Mouse (Mus musculus): Measurements from ENCODE around the gene Vipas39.
A peak's percentile ranks its signal among the peaks of the same experiment; 100 is the strongest.
"Not testable (repeated sequence)": the region's sequence is repeated elsewhere in the genome, so short reads cannot be mapped to it uniquely, and the experiment has no call there.

Gene Vipas39

DNA sequence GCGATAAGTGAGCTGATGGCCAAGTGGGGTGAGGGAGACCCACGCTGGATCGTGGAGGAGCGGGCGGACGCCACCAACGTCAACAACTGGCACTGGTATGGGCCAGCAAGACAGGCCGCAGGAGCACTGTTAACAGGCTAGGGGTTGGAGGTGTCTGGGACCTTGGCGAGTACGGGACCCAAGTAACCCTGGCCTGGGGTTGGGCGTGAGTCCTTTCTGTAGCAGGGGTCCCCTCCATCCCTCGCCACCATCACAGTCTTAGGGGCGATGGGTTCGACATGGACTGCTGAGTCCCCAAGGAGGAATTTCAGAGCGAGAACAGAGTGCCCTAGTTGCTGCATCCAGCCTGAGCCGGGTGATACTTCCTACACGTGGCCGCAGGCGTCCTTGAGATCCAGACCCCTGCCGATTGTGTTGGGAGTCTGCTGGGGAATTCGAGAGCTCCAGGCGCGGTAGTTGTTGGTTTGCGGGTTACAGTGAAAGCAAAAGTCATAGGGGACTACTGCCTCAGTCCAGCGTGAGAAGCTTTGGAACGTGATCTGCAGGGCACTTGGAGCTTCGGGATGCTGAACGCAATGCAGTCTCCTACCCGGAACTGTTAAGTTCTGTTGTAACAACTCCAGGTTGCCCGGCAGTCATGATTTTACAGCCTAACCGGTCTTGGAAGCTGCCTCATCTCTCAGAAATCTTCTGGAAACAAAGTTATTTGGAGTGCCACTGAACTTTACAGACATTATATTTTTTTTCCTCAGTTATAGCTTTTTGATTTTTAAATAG lies 959 bp upstream of the Vipas39 start:
- no peak for DNase-seq

GRCm38 (mm10) chr12:87265444-87265843 lies 612 bp downstream of the Vipas39 start:
- DNase-seq: no peak

- no peak for DNase-seq
Measured at GRCm38 (mm10) chr12:87260562-87260961, 5.5 kb downstream of the Vipas39 start.

DNA sequence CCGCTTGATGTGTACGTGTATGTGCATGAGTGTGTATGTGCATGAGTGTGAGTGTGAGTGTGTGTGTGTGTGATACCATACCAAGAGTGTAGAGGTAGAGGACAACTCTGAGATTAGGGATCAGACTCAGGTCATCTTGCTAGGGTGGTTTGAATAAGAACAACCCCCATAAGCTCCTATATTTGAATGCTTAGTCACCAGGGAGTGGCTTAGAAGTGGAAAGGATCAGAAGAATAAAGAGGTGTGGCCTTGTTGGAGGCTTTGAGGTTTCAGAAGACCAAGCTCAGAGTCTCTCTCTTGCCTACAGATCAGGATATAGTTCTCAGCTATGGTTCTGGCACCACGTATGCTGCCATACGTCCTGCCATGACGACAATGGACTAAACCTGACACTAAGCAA lies 9.4 kb downstream of the Vipas39 start:
- no peak for DNase-seq

DNA sequence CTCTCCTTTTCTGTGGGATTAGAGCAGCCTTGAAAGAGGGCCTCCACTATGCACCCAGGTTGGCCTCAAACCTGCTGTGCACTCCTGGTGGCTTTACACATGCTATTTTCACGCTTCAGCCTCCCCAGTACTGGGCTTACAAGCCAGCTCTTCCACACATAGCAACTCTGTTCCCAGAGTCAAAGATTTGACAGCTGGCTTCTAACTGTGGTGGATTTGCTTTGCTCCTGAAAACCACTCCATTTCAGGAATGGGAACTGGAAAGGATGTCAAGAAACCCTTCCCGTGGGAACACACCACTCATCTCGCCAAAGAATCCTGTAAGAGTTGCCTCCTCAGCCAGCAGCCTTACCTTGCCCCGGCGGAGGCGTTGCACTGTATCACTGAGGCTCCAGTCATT lies 12.2 kb downstream of the Vipas39 start:
- no peak for DNase-seq

DNA sequence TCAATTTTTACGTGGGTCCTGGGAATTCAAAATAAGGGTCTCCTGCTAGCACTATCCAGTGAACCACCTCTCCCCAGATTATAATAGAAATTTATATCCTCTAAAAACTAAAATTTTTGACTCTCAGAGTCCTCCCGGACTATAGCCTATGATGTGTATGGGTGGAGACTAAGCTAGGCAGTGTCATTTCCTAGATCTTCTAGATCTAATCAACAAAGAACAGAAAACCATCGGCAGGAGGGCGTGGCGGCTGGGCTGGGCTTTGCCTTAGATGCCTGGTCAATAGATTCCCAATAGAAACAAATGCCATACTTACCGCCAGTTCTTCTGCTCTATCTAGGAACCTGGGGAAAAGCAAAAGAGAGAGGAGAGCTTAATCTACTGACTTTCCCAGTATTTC lies 15.9 kb downstream of the Vipas39 start:
- DNase-seq: no peak

GRCm38 (mm10) chr12:87238632-87239031 lies 27.4 kb downstream of the Vipas39 start, which contains the start of gene Noxred1:
Gene Noxred1 (minus strand): TSS chr12:87238732.
- DNase-seq: no peak

GRCm38 (mm10) chr12:87236882-87237483 lies 29.1 kb downstream of the Vipas39 start:
- no peak for DNase-seq

DNA sequence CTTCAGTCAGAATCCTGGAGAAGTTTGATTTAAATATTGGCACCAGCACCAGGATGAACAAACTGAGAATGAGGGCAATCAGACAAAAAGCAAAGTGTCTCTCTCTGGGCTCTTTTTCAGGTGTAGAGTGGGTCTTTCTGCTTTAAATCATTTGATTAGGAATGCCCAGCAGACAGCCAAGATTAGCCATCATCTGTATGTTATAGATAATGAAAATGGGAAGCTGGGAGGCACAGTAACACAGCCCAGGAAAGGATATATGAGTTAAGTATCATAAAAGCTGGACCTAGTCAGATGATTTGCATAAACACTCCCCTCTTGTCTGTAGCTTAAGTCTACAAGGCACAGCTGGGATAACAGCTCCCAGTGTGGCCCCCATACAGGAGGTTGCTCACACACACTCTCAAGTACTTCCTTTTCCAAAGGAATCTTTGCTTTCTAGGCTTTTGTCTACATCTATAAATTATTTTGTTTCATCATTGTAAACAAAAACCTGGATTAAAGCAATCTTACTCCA lies 35.6 kb downstream of the Vipas39 start:
- no peak for DNase-seq

DNA sequence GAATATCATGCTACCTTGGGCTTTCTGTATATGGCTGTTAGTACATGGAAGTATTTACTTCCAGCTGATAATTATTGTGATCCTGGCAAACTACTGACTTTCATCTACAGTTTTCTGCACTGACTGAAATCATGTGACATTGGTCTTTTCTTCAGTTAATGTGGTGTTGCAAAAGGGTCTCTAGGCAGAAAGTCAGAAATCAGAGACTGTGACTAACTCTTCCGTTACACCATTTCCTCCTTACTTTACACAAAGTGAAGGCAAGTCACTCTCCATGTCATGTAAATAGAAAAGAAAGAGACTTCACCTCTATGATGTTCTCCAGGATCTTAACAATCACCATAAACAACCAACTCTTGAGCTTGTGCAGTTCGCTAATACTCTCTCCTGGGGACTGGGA lies 36.4 kb downstream of the Vipas39 start:
- DNase-seq: no peak

DNA sequence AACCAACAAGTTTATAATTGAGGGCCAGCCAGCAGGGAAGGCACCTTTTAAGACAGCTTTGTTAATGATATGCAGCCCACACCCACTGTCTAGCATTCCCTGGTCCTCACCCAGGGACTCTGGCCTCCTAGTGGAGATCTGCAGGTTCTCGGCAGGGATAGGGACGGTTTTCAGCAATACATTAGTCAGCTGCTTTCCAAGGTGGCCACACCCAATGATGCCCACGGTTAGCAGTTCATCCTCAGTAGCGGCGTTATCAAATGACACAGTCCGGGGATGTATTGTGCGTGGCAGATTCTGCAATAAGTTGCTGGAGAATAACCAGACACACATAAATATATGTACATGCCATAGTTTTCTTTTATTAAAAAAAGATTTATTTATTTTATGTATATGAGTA lies 39.3 kb downstream of the Vipas39 start:
- no peak for DNase-seq

DNA sequence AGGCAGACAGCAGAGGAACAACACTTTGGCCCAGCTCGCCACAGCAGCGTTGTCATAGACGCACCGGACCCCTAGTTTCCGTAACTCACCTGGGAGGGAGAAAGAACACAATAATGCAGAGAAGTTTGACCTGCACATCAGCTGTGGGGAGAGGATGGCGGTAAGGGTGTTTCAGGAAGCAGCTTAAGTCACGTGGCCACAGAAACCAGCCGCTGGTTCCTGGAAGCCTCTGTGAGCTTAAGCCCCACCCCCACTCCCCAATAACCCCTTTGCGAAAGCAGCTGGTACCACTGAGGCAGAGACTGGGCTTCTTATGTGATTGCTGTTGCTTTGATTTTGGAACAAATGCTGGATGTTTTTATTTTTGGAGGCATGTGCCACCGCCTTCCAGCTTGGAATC lies 41.1 kb downstream of the Vipas39 start:
- DNase-seq: no peak

DNA sequence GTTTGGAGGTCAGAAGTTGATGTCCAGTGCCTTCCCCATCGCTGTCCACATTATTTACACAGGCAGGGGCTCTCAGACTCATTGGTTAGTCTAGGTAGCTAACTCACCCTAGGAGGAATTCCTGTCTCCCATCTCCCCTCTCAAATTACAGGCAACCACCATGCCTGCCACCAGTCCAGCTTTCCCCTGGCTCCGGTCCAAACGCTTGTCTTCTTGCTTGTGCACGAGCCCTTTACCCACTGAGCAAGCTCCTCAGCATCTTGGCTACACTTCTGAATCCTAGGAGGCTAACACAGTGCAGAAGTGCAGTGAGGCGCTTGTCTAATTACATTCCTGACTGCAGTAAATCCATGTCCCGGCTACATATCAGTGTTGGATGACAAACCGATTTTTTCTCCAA lies 46.7 kb downstream of the Vipas39 start:
- peak in 1 of 2 experiments; percentile 39 for DNase-seq

- DNase-seq: no peak
Measured at GRCm38 (mm10) chr12:87217596-87217995, 48.5 kb downstream of the Vipas39 start.

DNA sequence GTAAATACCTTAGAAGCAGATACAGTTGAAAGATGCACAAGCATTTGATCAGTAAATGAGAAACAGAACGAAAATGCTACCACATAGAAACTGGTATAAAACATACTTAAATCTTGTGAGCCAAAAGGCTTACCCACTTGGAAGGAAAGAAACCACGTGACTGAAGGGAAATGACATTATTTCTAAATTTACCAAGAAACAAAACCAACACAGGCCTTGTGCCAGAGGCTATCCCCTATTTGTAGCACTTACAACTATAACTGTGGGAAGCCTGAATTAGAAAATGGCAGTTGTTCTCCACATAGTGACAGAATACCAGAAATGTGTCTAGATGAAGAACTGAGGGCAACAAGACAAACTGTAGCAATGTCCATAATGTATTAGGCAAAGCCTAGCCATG lies 50.0 kb downstream of the Vipas39 start:
- no peak for DNase-seq

DNA sequence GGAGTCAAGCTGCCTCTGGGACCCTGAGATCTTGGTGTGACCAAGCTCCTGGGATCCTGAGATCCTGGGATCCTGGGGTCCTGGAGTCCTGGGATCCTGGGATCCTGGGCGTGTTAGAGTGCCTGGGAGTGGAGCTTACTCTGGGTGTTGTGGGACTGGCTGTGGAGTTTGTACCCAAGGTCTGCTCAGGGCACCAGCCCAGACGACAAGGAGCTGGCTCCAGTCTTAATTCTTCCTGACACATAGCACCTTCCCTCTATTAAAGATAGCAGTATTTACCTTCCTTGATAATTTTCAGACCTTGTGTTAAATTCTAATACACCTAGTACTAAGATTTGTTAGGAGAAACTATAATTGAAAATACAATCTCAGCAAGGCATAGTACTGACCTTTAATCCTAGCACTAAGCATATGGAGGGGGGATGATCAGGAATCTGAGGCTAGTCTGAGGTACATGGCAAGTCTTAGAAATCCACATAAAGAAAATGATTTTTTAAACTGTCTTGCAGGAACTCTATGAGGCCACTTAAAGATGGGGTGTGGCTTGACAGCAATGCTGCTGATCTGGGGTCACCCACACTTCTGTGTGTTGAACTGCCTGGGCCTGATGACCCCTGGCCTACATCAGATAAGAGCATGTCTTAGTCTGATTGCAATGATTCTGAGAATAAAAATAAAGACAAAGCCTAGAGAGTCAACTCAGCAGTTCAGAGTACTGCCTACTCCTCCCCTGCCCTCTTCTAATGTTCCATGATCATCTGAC lies 53.0 kb downstream of the Vipas39 start:
- DNase-seq: no peak

- not testable (repeated sequence) for DNase-seq
Measured at GRCm38 (mm10) chr12:87205789-87206188, 60.3 kb downstream of the Vipas39 start.

GRCm38 (mm10) chr12:87201694-87202093 lies 64.4 kb downstream of the Vipas39 start:
- DNase-seq: no peak

GRCm38 (mm10) chr12:87199973-87200586 lies 66.0 kb downstream of the Vipas39 start, which contains the start of gene Tmed8:
Gene Tmed8 (minus strand): TSS chr12:87200454.
- peak; percentile 81 to 89 for DNase-seq

DNA sequence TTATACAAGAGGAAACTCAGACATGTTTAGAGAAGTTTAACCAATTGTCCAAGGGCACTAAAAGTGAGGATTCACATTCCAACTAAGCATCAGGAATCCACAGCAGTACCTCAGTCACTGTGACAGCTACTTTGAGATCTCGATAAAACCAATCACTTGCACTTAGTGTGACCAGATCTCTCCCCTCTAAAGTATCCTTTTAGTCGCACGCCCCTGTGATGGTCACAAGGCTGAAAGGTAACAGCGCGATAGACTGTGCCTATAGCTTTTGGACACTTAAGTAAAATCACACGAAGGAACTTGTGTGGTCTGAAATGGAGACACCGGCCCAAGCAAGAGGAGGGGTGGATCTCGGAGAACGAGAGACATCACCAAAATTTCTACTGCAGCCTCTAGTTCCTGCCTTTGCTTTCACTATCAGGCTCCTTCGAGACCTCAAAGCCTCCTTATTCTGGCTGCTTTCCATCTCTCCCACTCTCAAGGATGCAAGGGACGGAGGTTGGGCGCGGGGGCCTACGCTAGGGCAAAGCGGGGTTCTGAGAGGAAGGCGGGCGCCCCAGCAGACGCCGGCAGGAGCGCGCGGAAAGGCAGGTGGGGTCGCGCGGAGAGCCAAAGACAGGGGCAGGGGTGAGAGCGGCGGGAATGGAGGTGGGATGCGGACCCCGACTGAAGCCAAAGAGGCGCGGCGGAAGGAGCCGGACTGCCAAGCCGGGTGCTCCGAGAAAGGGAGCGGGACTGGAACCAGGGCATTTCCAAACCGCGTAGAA lies 66.7 kb downstream of the Vipas39 start, which contains the start of gene Samd15:
Samd15 (plus strand) TSS at position 518 of the 767 bp plus-strand sequence.
- peak; percentile 53 to 59 for DNase-seq

DNA sequence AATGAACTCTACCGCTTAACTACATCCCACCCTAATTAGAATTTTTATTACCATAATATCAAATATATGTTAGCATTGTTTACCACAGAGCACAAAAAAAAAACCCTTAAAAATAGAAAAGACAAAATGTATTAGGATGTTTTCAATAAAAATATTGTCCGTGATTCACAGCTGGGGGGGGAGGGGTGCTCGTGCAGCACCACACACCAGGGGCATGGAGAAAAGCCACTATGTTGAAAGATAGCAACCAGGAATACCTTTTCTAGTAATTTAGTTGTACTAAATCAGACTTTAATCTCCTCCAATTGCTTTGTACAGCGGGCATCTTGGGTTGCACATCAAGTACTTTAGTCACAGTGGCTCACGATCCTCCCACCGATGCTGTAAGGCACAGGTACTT lies 67.3 kb downstream of the Vipas39 start:
- no peak for DNase-seq

GRCm38 (mm10) chr12:87196310-87196709 lies 69.7 kb downstream of the Vipas39 start:
- no peak for DNase-seq

Measured in cerebellum, postnatal 25 days (tissue).